Mouse (Mus musculus): ENCODE data around the gene Prickle1.

DNA sequence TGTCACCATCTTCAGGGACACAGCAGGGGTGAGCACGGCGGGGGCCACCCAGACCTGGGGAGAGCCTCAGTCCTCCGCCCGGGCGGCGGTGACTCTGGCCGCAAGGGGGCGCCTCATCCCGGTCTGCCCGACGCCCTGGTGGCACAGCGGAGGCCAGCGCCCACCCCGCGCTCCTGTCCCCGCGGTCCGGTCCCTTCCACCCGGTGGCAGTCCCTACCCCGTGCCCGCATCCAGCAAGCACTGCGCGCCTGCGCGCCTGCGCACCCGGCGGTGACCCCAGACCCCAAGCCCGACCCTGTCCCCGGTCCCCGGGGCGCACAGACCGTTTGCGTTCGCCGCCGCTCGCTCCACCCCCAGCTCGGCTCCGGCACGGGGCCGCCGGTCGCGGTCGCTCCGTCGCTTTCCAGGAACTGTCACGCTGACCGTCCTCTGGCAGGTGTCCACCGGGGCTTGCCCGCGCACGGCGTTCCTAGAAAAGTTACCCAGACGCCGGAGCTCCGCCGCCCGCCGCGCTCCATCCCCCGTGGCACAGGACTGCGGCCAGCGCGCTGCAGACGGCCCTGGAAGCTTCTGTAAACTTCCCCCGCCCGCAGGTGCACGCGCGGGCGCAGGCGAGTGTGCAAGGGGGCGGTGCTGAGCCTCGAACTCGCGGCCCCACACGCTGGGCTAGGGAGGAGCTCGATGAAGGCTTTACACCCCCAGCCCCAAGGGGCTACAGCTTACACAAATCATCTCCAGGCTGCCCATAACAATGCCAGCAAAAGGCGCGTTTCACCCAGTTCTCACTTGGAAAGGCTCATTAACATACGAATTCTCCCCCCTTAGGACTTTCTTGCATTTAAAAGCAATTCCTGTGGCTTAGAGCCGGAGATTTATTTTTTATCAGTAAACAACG lies 76.5 kb downstream of the Prickle1 start:
- TF ChIP-seq USF1 (IDR thresholded peaks at IDR 0.05; ENCODE audit: low read depth): no peak
- no peak for TF ChIP-seq MYOG (IDR thresholded peaks at IDR 0.05; ENCODE audit: control insufficient read depth, extremely low read depth, insufficient read length)
